Mouse (Mus musculus) midbrain, postnatal 0 days (tissue): ENCODE measurements around the gene Armcx1. TPM values are rescaled to one million over a fixed set of nuclear protein-coding genes. Genes with fewer than 3 reads are reported as not detected.
A peak's percentile ranks its signal among the peaks of the same experiment; 100 is the strongest.
"Not testable (repeated sequence)": the region's sequence is repeated elsewhere in the genome, so short reads cannot be mapped to it uniquely, and the experiment has no call there.

ENCODE experiments used
- ATAC-seq: fragments of 200-750 bp; cut with Nextera tagmentation; 2 replicates; pipeline ENCODE4 v1.8.0; 2017; ENCODE audit warnings: moderate number of reproducible peaks, mild to moderate bottlenecking, moderate TSS enrichment, moderate library complexity; ENCODE audit not compliant: low FRiP score
- DNase-seq: peaks from one replicate; pipeline ENCODE4 v3.0.0-alpha.2; 2015; ENCODE audit warnings: low spot score
- H3K27ac ChIP-seq: fragments of 300-500 bp; sonication (generic); 2 replicates; pipeline ENCODE4 v1.5.1; 2014; ENCODE audit warnings: low read depth, mild to moderate bottlenecking, low read length, mixed read lengths
- H3K27me3 ChIP-seq: fragments of 300-500 bp; sonication (generic); 2 replicates; pipeline ENCODE4 v1.6.1; 2014; ENCODE audit warnings: low read length, control low read depth, mixed read lengths; ENCODE audit not compliant: insufficient read depth
- H3K36me3 ChIP-seq: fragments of 300-500 bp; sonication (generic); 2 replicates; pipeline ENCODE4 v1.6.1; 2014; ENCODE audit warnings: low read length, control low read depth, mixed read lengths; ENCODE audit not compliant: insufficient read depth
- H3K4me1 ChIP-seq: fragments of 300-500 bp; sonication (generic); 2 replicates; pipeline ENCODE4 v1.6.1; 2014; ENCODE audit warnings: mild to moderate bottlenecking, control low read depth, antibody characterized with exemption, low read length, mixed read lengths; ENCODE audit not compliant: insufficient read depth
- H3K4me2 ChIP-seq: fragments of 300-500 bp; sonication (generic); 2 replicates; pipeline ENCODE4 v1.6.1; 2014; ENCODE audit warnings: low read depth, mild to moderate bottlenecking, low read length, mixed read lengths; ENCODE audit not compliant: poor library complexity, severe bottlenecking
- H3K4me3 ChIP-seq: fragments of 300-500 bp; sonication (generic); 2 replicates; pipeline ENCODE4 v1.5.1; 2014; ENCODE audit warnings: low read depth, mild to moderate bottlenecking, low read length, moderate library complexity
- H3K9ac ChIP-seq: fragments of 300-500 bp; sonication (generic); replicated peaks from 2 replicates; pipeline ENCODE4 v1.6.1; 2014; ENCODE audit warnings: mild to moderate bottlenecking, low read length, moderate library complexity, mixed read lengths; ENCODE audit not compliant: poor library complexity, severe bottlenecking
- H3K9me3 ChIP-seq: fragments of 300-500 bp; sonication (generic); 2 replicates; pipeline ENCODE4 v1.6.1; 2016; ENCODE audit warnings: low read length, control low read depth
- CTCF ChIP-seq: IDR thresholded peaks from 2 replicates; pipeline ENCODE4 v1.5.1; 2016; ENCODE audit warnings: antibody characterized with exemption, mild to moderate bottlenecking
- WGBS: fragments of 180-500 bp; shearing (Covaris S2); extraction: QIAGEN DNeasy Blood & Tissue Kit; methylation state at CpG from one replicate; pipeline ENCODE4 v1.1.7; 2014; 5-methylcytosine and 5-hydroxymethylcytosine counted together
- polyA plus RNA-seq: library from polyadenylated mRNA; unstranded; fragments of >200 nt; fragmentation: Nextera tagmentation; extraction: Ambion mirVana; gene quantifications from 2 replicates; pipeline ENCODE4 v1.2.1, GENCODE M21; 2015
- total RNA-seq: library from RNA; depleted of rRNA; stranded (reverse); fragments of >200 nt; gene quantifications from 2 replicates; pipeline ENCODE4 v1.2.3, GENCODE M21; 2014

Gene Armcx1
- total and polyA plus RNA-seq, 2 experiments from 2014 or later = 41.0 to 58.9 TPM

- no peaks in the 10 kb centered on the region for H3K9me3 ChIP-seq
- H3K36me3 ChIP-seq = peaks cover 12% of the 10 kb centered on the region; the same call in 1 of the 2 replicates
- ATAC-seq = no peak
- H3K4me3 ChIP-seq = no peak overlapping the region
- no peak overlapping the region for H3K9ac ChIP-seq
- WGBS = 80% methylated on average over 2 of the region's 2 CpGs
- H3K27me3 ChIP-seq = no peaks in the 10 kb centered on the region; the same call in 1 of the 2 replicates
- DNase-seq = no peak
- no peak overlapping the region for H3K4me2 ChIP-seq
- TF ChIP-seq CTCF = no peak
- H3K27ac ChIP-seq = no peak overlapping the region
- no peaks in the 10 kb centered on the region for H3K4me1 ChIP-seq
Observed at GRCm38 (mm10) chrX:134689676-134690075, 28.1 kb upstream of the Armcx1 start.

GRCm38 (mm10) chrX:134690871-134691539, 26.8 kb upstream of the Armcx1 start:
- H3K4me2 ChIP-seq = no peak overlapping the region
- no peaks in the 10 kb centered on the region for H3K4me1 ChIP-seq
- peaks cover 14% of the 10 kb centered on the region; the same call in 1 of the 2 replicates for H3K36me3 ChIP-seq
- no peak for ATAC-seq
- no peaks in the 10 kb centered on the region for H3K9me3 ChIP-seq
- H3K9ac ChIP-seq = no peak overlapping the region
- no peak overlapping the region for H3K4me3 ChIP-seq
- DNase-seq = no peak
- TF ChIP-seq CTCF = no peak
- H3K27ac ChIP-seq = no peak overlapping the region
- 85% methylated on average over 10 of the region's 10 CpGs for WGBS
- H3K27me3 ChIP-seq = no peaks in the 10 kb centered on the region; the same call in 1 of the 2 replicates

GRCm38 (mm10) chrX:134691540-134691935, 26.2 kb upstream of the Armcx1 start:
- TF ChIP-seq CTCF = no peak
- Histone ChIP-seq H3K4me1 (no peaks in the 10 kb centered on the region), H3K9ac (no peak overlapping the region), H3K36me3 (peaks cover 14% of the 10 kb centered on the region; the same call in 1 of the 2 replicates), H3K4me2 (no peak overlapping the region), H3K27me3 (no peaks in the 10 kb centered on the region; the same call in 1 of the 2 replicates), H3K9me3 (no peaks in the 10 kb centered on the region), H3K4me3 (no peak overlapping the region), H3K27ac (no peak overlapping the region)
- ATAC-seq = no peak
- DNase-seq = no peak
- WGBS = 92% methylated on average over 2 of the region's 2 CpGs

- H3K9me3 ChIP-seq = no peaks in the 10 kb centered on the region
- no peaks in the 10 kb centered on the region for H3K27me3 ChIP-seq
- no peaks in the 10 kb centered on the region for H3K4me1 ChIP-seq
- 46% methylated on average over 3 of the region's 3 CpGs for WGBS
- H3K27ac ChIP-seq = peak overlapping the region; percentile 18; the same call in 1 of the 2 replicates
- H3K36me3 ChIP-seq = peaks cover 6% of the 10 kb centered on the region; the same call in 1 of the 2 replicates
- no peak overlapping the region for H3K4me3 ChIP-seq
- ATAC-seq = no peak
- TF ChIP-seq CTCF = no peak
- H3K4me2 ChIP-seq = no peak overlapping the region
- peak; percentile 2 for DNase-seq
- no peak overlapping the region for H3K9ac ChIP-seq
Observed at GRCm38 (mm10) chrX:134716863-134717262, 900 bp upstream of the Armcx1 start.

GRCm38 (mm10) chrX:134718524-134718923, 761 bp downstream of the Armcx1 start:
- Histone ChIP-seq H3K4me1 (no peaks in the 10 kb centered on the region), H3K27ac (peak overlapping the region; percentile 87), H3K27me3 (no peaks in the 10 kb centered on the region), H3K9ac (peak overlapping the region; percentile 57), H3K9me3 (no peaks in the 10 kb centered on the region), H3K36me3 (peaks cover 6% of the 10 kb centered on the region; the same call in 1 of the 2 replicates), H3K4me3 (peak overlapping the region; percentile 45), H3K4me2 (peak overlapping the region; percentile 48)
- 24% methylated on average over 14 of the region's 14 CpGs for WGBS
- no peak for TF ChIP-seq CTCF
- DNase-seq (peak; percentile 75), ATAC-seq (peak; percentile 92)

GRCm38 (mm10) chrX:134723762-134724161, 6.0 kb downstream of the Armcx1 start:
- not testable (repeated sequence) for H3K9me3 ChIP-seq, H3K9ac ChIP-seq, ATAC-seq, H3K4me1 ChIP-seq, H3K27ac ChIP-seq, DNase-seq, H3K36me3 ChIP-seq, H3K4me3 ChIP-seq, H3K4me2 ChIP-seq, H3K27me3 ChIP-seq
- 43% methylated on average over 1 of the region's 2 CpGs for WGBS
